Mouse (Mus musculus) bone marrow, adult 2 months (tissue): ENCODE results near the gene Lgi4.

Experiments
- CTCF ChIP-seq: fragments of 200-500 bp; IDR thresholded peaks from 2 replicates; pipeline ENCODE4 v1.5.1; 2011; ENCODE audit warnings: low read length, control low read depth; ENCODE audit not compliant: control insufficient read depth, insufficient read depth
- POLR2A ChIP-seq: fragments of 200-500 bp; IDR thresholded peaks from 2 replicates; pipeline ENCODE4 v1.6.1; 2011; ENCODE audit warnings: low read depth, mild to moderate bottlenecking, control low read depth, low read length, borderline replicate concordance; ENCODE audit not compliant: control insufficient read depth

DNA sequence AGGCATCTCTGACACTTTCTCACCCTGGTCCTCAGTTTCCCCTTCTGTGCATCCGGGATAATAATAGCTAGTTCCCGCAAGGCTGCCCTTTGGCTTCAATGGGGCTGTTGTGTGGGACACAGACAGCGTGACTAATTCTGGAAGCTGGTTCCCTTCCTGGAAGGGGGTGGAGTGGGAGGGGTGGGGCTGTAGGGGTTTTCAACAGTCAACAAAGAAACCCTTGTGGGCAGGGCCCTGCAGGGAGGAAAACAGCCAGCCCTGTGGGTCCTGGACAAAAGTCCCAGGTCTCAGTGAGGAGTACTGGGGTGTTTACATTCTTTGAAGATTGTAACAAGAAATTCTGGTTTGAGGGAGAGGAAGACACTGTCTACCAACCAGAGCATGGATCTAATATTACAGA, 26.0 kb downstream of the Lgi4 start:
- TF ChIP-seq CTCF (no peak), POLR2A (no peak)
